Mouse (Mus musculus) right cerebral cortex, postnatal 36 days (tissue): ENCODE data around the gene Tcam1.

Experiments
- DNase-seq, 2 experiments: peaks; one replicate each; pipeline ENCODE4 v3.0.0; 2022; ENCODE audit warnings: low spot score in 2 of 2, mixed read lengths in 1 of 2

The Tcam1 gene

GRCm38 (mm10) chr11:106273311-106273684 lies 3.2 kb upstream of the Tcam1 start:
- no peak for DNase-seq

GRCm38 (mm10) chr11:106273811-106274210 lies 2.7 kb upstream of the Tcam1 start:
- no peak for DNase-seq

GRCm38 (mm10) chr11:106274374-106274773 lies 2.1 kb upstream of the Tcam1 start:
- DNase-seq, result no peak

- no peak for DNase-seq
Measured at GRCm38 (mm10) chr11:106274971-106275411, 1.5 kb upstream of the Tcam1 start.

GRCm38 (mm10) chr11:106282452-106282851 lies 6.0 kb downstream of the Tcam1 start:
- no peak for DNase-seq

GRCm38 (mm10) chr11:106283371-106283770 lies 6.9 kb downstream of the Tcam1 start:
- DNase-seq, result no peak

GRCm38 (mm10) chr11:106284126-106284525 lies 7.7 kb downstream of the Tcam1 start:
- no peak for DNase-seq

GRCm38 (mm10) chr11:106286206-106286605 lies 9.7 kb downstream of the Tcam1 start:
- DNase-seq, result no peak

- DNase-seq, result no peak
Measured at GRCm38 (mm10) chr11:106286987-106287386, 10.5 kb downstream of the Tcam1 start.

- DNase-seq, result no peak
Measured at GRCm38 (mm10) chr11:106289369-106289768, 12.9 kb downstream of the Tcam1 start.

GRCm38 (mm10) chr11:106290376-106290775 lies 13.9 kb downstream of the Tcam1 start:
- DNase-seq, result no peak

- DNase-seq, result no peak
Measured at GRCm38 (mm10) chr11:106291861-106292260, 15.4 kb downstream of the Tcam1 start.

GRCm38 (mm10) chr11:106301765-106302164 lies 25.3 kb downstream of the Tcam1 start, which contains the start of gene Gh:
Gene Gh (minus strand): TSS chr11:106301865.
- DNase-seq, result no peak

GRCm38 (mm10) chr11:106302634-106303033 lies 26.2 kb downstream of the Tcam1 start:
- DNase-seq, result no peak

GRCm38 (mm10) chr11:106305348-106306064 lies 29.0 kb downstream of the Tcam1 start:
- DNase-seq, result no peak

GRCm38 (mm10) chr11:106306065-106306385 lies 29.6 kb downstream of the Tcam1 start:
- DNase-seq, result no peak

- DNase-seq, result no peak
Measured at GRCm38 (mm10) chr11:106306758-106307157, 30.3 kb downstream of the Tcam1 start.

- no peak for DNase-seq
Measured at GRCm38 (mm10) chr11:106307432-106307831, 31.0 kb downstream of the Tcam1 start.

- DNase-seq, result no peak
Measured at GRCm38 (mm10) chr11:106308162-106308561, 31.7 kb downstream of the Tcam1 start.

- no peak for DNase-seq
Measured at GRCm38 (mm10) chr11:106310123-106310522, 33.7 kb downstream of the Tcam1 start.

- no peak for DNase-seq
Measured at GRCm38 (mm10) chr11:106313533-106313932, 37.1 kb downstream of the Tcam1 start.

GRCm38 (mm10) chr11:106314333-106314812 lies 37.9 kb downstream of the Tcam1 start, which contains the start of gene Cd79b:
Gene Cd79b (minus strand): TSS chr11:106314762.
- no peak for DNase-seq

GRCm38 (mm10) chr11:106316416-106316815 lies 39.9 kb downstream of the Tcam1 start:
- DNase-seq, result no peak

GRCm38 (mm10) chr11:106317801-106318200 lies 41.3 kb downstream of the Tcam1 start:
- DNase-seq, result no peak
